Mouse (Mus musculus) heart, postnatal 0 days (tissue): ENCODE results near the gene Hist2h3c1.

Experiments
- CTCF ChIP-seq: IDR thresholded peaks from 2 replicates; pipeline ENCODE4 v1.5.1; 2016; ENCODE audit warnings: antibody characterized with exemption, control low read depth, low read depth
- EP300 ChIP-seq: IDR thresholded peaks from 2 replicates; pipeline ENCODE4 v1.6.1; 2016; ENCODE audit warnings: antibody characterized with exemption, low read depth

- TF ChIP-seq CTCF (no peak), EP300 (no peak)
Measured at GRCm38 (mm10) chr3:96240799-96241197, 5.7 kb upstream of the Hist2h3c1 start.
